In the genomic region with DNA sequence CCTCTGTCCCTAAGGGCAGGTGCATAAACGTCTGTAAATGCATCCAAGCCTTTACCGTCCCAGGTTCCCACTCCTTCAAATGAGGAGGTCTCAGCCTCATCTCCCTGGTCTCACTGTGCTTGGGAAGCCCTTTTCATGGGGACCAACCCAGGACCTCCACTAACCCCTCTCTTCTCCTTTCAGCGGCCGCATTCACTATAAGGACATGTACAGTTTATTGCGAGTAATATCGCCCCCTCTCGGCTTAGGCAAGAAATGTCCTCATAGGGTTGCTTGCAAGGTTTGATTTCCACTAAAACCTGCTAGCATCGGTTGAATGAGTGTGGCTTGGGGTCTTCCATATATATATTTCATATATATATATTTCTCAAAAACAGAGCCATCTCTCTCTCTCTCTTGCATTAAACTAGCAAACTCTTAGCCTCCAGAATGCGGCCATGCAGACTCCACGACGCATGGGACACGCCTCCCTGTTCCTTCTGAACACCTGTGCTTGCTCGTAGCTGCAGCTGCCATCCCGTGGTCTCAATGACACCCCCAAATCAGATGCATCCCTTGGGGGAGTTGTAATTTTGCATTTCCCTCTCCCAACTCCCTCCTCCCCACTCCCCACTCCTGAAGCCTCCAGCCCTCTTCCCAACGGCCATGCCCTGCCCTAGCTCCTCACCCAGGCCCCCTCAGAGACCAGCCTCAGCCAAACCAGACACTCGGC, we compare ENCODE assay signal across 9 mouse cellular contexts. TPM values are rescaled to one million over a fixed set of nuclear protein-coding genes. Genes with fewer than 3 reads are reported as not detected.
DNase-seq lines count a peak whose midpoint lies in the region; ATAC-seq and TF ChIP-seq lines count a peak whose summit lies in the region.
"Had no signal": no experiment of that assay in that cellular context is flagged by ENCODE, and none has a peak within 500 bp of the region (broad histone marks: within the 10 kb centered on the region; RNA-seq: fewer than 3 reads in every experiment).

No protein-coding gene starts in this region.

- H3K4me3 ChIP-seq in intestine, postnatal 0 days (ENCODE audit: low read depth, low read length), result no peak overlapping the region
- no peak overlapping the region for H3K4me3 ChIP-seq in intestine, embryonic 15.5 days (replicated peaks)
- no peak overlapping the region for H3K4me3 ChIP-seq in stomach, postnatal 0 days (ENCODE audit: low read depth, low read length)
- H3K4me3 ChIP-seq in forebrain, embryonic 10.5 days, result no peak overlapping the region
- H3K4me3 ChIP-seq: stomach, embryonic 15.5 days had no signal

- H3K27ac ChIP-seq in intestine, postnatal 0 days (ENCODE audit: low read depth, low read length), result no peak overlapping the region
- H3K27ac ChIP-seq in intestine, embryonic 15.5 days, result no peak overlapping the region
- H3K27ac ChIP-seq in stomach, postnatal 0 days (replicated peaks), result no peak overlapping the region
- H3K27ac ChIP-seq in forebrain, embryonic 10.5 days, result no peak overlapping the region
- H3K27ac ChIP-seq: stomach, embryonic 15.5 days had no signal

- H3K4me2 ChIP-seq in intestine, postnatal 0 days (replicated peaks; ENCODE audit: low read depth), result no peak overlapping the region
- no peak overlapping the region for H3K4me2 ChIP-seq in intestine, embryonic 15.5 days (replicated peaks)
- no peak overlapping the region for H3K4me2 ChIP-seq in stomach, postnatal 0 days (replicated peaks; ENCODE audit: low read depth)
- H3K4me2 ChIP-seq: stomach, embryonic 15.5 days had no signal

- ATAC-seq in intestine, postnatal 0 days, result no peak
- no peak for ATAC-seq in intestine, embryonic 15.5 days
- no peak for ATAC-seq in stomach, postnatal 0 days (ENCODE audit: low FRiP score, low TSS enrichment)
- no peak for ATAC-seq in inflammation-experienced regulatory T-cells, adult 6 months

- H3K9ac ChIP-seq in intestine, postnatal 0 days (ENCODE audit: low read depth, low read length), result no peak overlapping the region
- no peak overlapping the region for H3K9ac ChIP-seq in intestine, embryonic 15.5 days
- no peak overlapping the region for H3K9ac ChIP-seq in stomach, postnatal 0 days (ENCODE audit: low read length)
- H3K9ac ChIP-seq: stomach, embryonic 15.5 days had no signal

- no peaks in the 10 kb centered on the region for H3K9me3 ChIP-seq in intestine, postnatal 0 days (ENCODE audit: control insufficient read depth)
- no peaks in the 10 kb centered on the region for H3K9me3 ChIP-seq in intestine, embryonic 15.5 days
- no peaks in the 10 kb centered on the region for H3K9me3 ChIP-seq in stomach, postnatal 0 days (ENCODE audit: control insufficient read depth, low read length)
- no peaks in the 10 kb centered on the region for H3K9me3 ChIP-seq in forebrain, embryonic 10.5 days
- H3K9me3 ChIP-seq: stomach, embryonic 15.5 days had no signal

- TF ChIP-seq CTCF in intestine, postnatal 0 days (IDR thresholded peaks at IDR 0.05; ENCODE audit: low read depth), result peak; percentile 68
- TF ChIP-seq CTCF in stomach, postnatal 0 days (IDR thresholded peaks at IDR 0.05; ENCODE audit: low read depth), result peak; percentile 68

- no peaks in the 10 kb centered on the region for H3K36me3 ChIP-seq in intestine, postnatal 0 days (ENCODE audit: control insufficient read depth, insufficient read depth)
- no peaks in the 10 kb centered on the region for H3K36me3 ChIP-seq in intestine, embryonic 15.5 days
- no peaks in the 10 kb centered on the region for H3K36me3 ChIP-seq in stomach, postnatal 0 days (ENCODE audit: control insufficient read depth, insufficient read depth, low read length)
- H3K36me3 ChIP-seq in forebrain, embryonic 10.5 days (replicated peaks), result no peaks in the 10 kb centered on the region
- H3K36me3 ChIP-seq: stomach, embryonic 15.5 days had no signal

- 43% methylated on average over 16 of the region's 16 CpGs for WGBS in intestine, postnatal 0 days
- 35% methylated on average over 16 of the region's 16 CpGs for WGBS in intestine, embryonic 15.5 days
- 43% methylated on average over 16 of the region's 16 CpGs for WGBS in stomach, postnatal 0 days
- 33% methylated on average over 16 of the region's 16 CpGs for WGBS in forebrain, embryonic 10.5 days

- no peak for TF ChIP-seq EP300 in stomach, postnatal 0 days (optimal IDR thresholded peaks at IDR 0.05)

- DNase-seq in CD4-positive helper T cell, adult 2 months (ENCODE audit: low read depth, low spot score), result peak; percentile 48
- peak; percentile 74 for DNase-seq in brain, adult 2 months (ENCODE audit: low read depth, low spot score)
- peak; percentile 70 for DNase-seq in induced T-regulatory cell, adult 2 months (ENCODE audit: low read depth)
- peak; percentile 33 for DNase-seq in stomach, postnatal 0 days (ENCODE audit: low spot score)
- DNase-seq in forebrain, embryonic 10.5 days (ENCODE audit: extremely low spot score, low spot score), result no peak

- H3K4me1 ChIP-seq in intestine, postnatal 0 days (replicated peaks; ENCODE audit: control insufficient read depth, insufficient read depth, low read length), result no peaks in the 10 kb centered on the region
- no peaks in the 10 kb centered on the region for H3K4me1 ChIP-seq in intestine, embryonic 15.5 days (replicated peaks)
- no peaks in the 10 kb centered on the region for H3K4me1 ChIP-seq in stomach, postnatal 0 days (replicated peaks; ENCODE audit: control insufficient read depth, insufficient read depth)
- peaks cover 26% of the 10 kb centered on the region for H3K4me1 ChIP-seq in forebrain, embryonic 10.5 days
- H3K4me1 ChIP-seq: stomach, embryonic 15.5 days had no signal

- no peaks in the 10 kb centered on the region for H3K27me3 ChIP-seq in intestine, postnatal 0 days (replicated peaks; ENCODE audit: control insufficient read depth, insufficient read depth, low read length)
- H3K27me3 ChIP-seq in intestine, embryonic 15.5 days (replicated peaks), result 0 out of 2 replicates have a peak, but pooled peaks cover 5% of the 10 kb centered on the region
- no peaks in the 10 kb centered on the region for H3K27me3 ChIP-seq in stomach, postnatal 0 days (ENCODE audit: control insufficient read depth, insufficient read depth, low read length)
- H3K27me3 ChIP-seq in forebrain, embryonic 10.5 days (ENCODE audit: poor library complexity, severe bottlenecking), result peaks cover 57% of the 10 kb centered on the region
- H3K27me3 ChIP-seq: stomach, embryonic 15.5 days had no signal

RNA-seq across cellular contexts. Expression of gene Ier2, which starts 48.0 kb away (rescaled TPM):
- 77.3 and 79.4 TPM in 2 replicates for polyA plus RNA-seq in intestine, postnatal 0 days (2015; fragmentation: Nextera tagmentation; extraction: Ambion mirVana)
- polyA plus RNA-seq in intestine, embryonic 15.5 days (2015; fragmentation: Nextera tagmentation; extraction: Ambion mirVana), result 84.2 and 85.5 TPM in 2 replicates
- polyA plus RNA-seq in stomach, postnatal 0 days (2015; fragmentation: Nextera tagmentation; extraction: Ambion mirVana), result 82.8 and 86.6 TPM in 2 replicates
- polyA plus RNA-seq in inflammation-experienced regulatory T-cells, adult 6 months (2017; shearing (Covaris generic)), result 10 to 100 TPM; 42.4 to 46.3 (median 45.8) TPM
- 91.4 and 96.9 TPM in 2 replicates for polyA plus RNA-seq in forebrain, embryonic 10.5 days (2016; fragmentation: Nextera tagmentation; extraction: Ambion mirVana)
